ENCODE assay signal across 23 mouse cellular contexts in genomic region chr2:44804497-44804896, GRCm38 (mm10).
A peak's percentile ranks its signal among the peaks of the same experiment; 100 is the strongest.
DNase-seq lines count a peak whose midpoint lies in the region; ATAC-seq lines count a peak whose summit lies in the region.
"Had no signal": no experiment of that assay in that cellular context is flagged by ENCODE, and none has a peak within 500 bp of the region (broad histone marks: within the 10 kb centered on the region; RNA-seq: fewer than 3 reads in every experiment).

No protein-coding gene starts in this region.

- H3K27ac ChIP-seq in embryonic facial prominence, embryonic 11.5 days (replicated peaks; ENCODE audit: low read depth, low read length) = no peak overlapping the region
- no peak overlapping the region for H3K27ac ChIP-seq in embryonic facial prominence, embryonic 10.5 days (replicated peaks)
- H3K27ac ChIP-seq: forebrain, embryonic 10.5 days; limb, embryonic 12.5 days; liver, embryonic 13.5 days; lung, embryonic 15.5 days; midbrain, embryonic 10.5 days; neural tube, embryonic 13.5 days; stomach, postnatal 0 days had no signal

- WGBS in embryonic facial prominence, embryonic 11.5 days = 56% methylated on average over 6 of the region's 6 CpGs
- WGBS in embryonic facial prominence, embryonic 10.5 days = 73% methylated on average over 6 of the region's 6 CpGs

- H3K9ac ChIP-seq in embryonic facial prominence, embryonic 11.5 days (replicated peaks; ENCODE audit: low read length) = no peak overlapping the region
- H3K9ac ChIP-seq: forebrain, postnatal 0 days; limb, embryonic 12.5 days; liver, embryonic 13.5 days; lung, embryonic 15.5 days; neural tube, embryonic 13.5 days had no signal

- ATAC-seq in embryonic facial prominence, embryonic 11.5 days (replicated peaks; ENCODE audit: insufficient number of reproducible peaks, low FRiP score, low TSS enrichment, low read depth) = 0 out of 2 replicates have a peak, but pooled peaks have one; percentile 18
- ATAC-seq: forebrain, postnatal 0 days; Patski had no signal

- H3K4me3 ChIP-seq in embryonic facial prominence, embryonic 11.5 days (ENCODE audit: low read depth, low read length) = no peak overlapping the region
- H3K4me3 ChIP-seq in embryonic facial prominence, embryonic 10.5 days = no peak overlapping the region
- H3K4me3 ChIP-seq: forebrain, embryonic 10.5 days; limb, embryonic 12.5 days; liver, embryonic 13.5 days; lung, embryonic 15.5 days; midbrain, embryonic 10.5 days; neural tube, embryonic 13.5 days had no signal

- H3K4me1 ChIP-seq in embryonic facial prominence, embryonic 11.5 days (ENCODE audit: control insufficient read depth, insufficient read depth, low read length) = no peaks in the 10 kb centered on the region
- H3K4me1 ChIP-seq in embryonic facial prominence, embryonic 10.5 days = no peaks in the 10 kb centered on the region
- H3K4me1 ChIP-seq: forebrain, embryonic 10.5 days; limb, embryonic 12.5 days; liver, embryonic 13.5 days; lung, embryonic 15.5 days; midbrain, embryonic 10.5 days; neural tube, embryonic 13.5 days had no signal

- H3K9me3 ChIP-seq in embryonic facial prominence, embryonic 11.5 days (replicated peaks; ENCODE audit: control insufficient read depth, low read length) = no peaks in the 10 kb centered on the region
- H3K9me3 ChIP-seq in embryonic facial prominence, embryonic 10.5 days = no peaks in the 10 kb centered on the region
- H3K9me3 ChIP-seq: forebrain, embryonic 10.5 days; limb, embryonic 12.5 days; liver, embryonic 13.5 days; lung, embryonic 15.5 days; midbrain, embryonic 10.5 days; neural tube, embryonic 13.5 days had no signal

- no peaks in the 10 kb centered on the region for H3K36me3 ChIP-seq in embryonic facial prominence, embryonic 11.5 days (replicated peaks; ENCODE audit: control insufficient read depth, insufficient read depth, low read depth, low read length)
- H3K36me3 ChIP-seq in embryonic facial prominence, embryonic 10.5 days (replicated peaks) = no peaks in the 10 kb centered on the region
- no peaks in the 10 kb centered on the region for H3K36me3 ChIP-seq in splenic B cell, adult 2 months (ENCODE audit: control insufficient read depth, insufficient read depth, low read length, poor library complexity, severe bottlenecking)
- H3K36me3 ChIP-seq: forebrain, embryonic 10.5 days; limb, embryonic 12.5 days; liver, embryonic 13.5 days; lung, embryonic 15.5 days; midbrain, embryonic 10.5 days; neural tube, embryonic 13.5 days had no signal

- DNase-seq in embryonic facial prominence, embryonic 11.5 days (ENCODE audit: low spot score) = peak; percentile 64
- DNase-seq in embryonic facial prominence, embryonic 10.5 days (ENCODE audit: low spot score) = no peak
- peak; percentile 7 for DNase-seq in thymus, postnatal 25 days
- no peak for DNase-seq in thymus, postnatal 36 days
- DNase-seq in induced T-regulatory cell, adult 2 months (ENCODE audit: low read depth) = peak; percentile 51
- peak; percentile 74 for DNase-seq in splenic B cell, adult 2 months (ENCODE audit: low read depth, low spot score)
- no peak for DNase-seq in layer of hippocampus, postnatal 36 days
- DNase-seq in MN1 (ENCODE audit: low spot score) = no peak
- DNase-seq: adrenal gland, postnatal 25 days; cerebellum, adult 2 months; forebrain, postnatal 0 days; kidney, adult 9 months; kidney, postnatal 25 days; liver, embryonic 13.5 days; lung, postnatal 4 days; spleen, adult 18-20 months had no signal

- H3K27me3 ChIP-seq in embryonic facial prominence, embryonic 11.5 days (ENCODE audit: control insufficient read depth, insufficient read depth, low read length) = no peaks in the 10 kb centered on the region
- no peaks in the 10 kb centered on the region for H3K27me3 ChIP-seq in embryonic facial prominence, embryonic 10.5 days (replicated peaks; ENCODE audit: low read depth, poor library complexity, severe bottlenecking)
- H3K27me3 ChIP-seq in splenic B cell, adult 2 months (ENCODE audit: control insufficient read depth, insufficient read depth, low read length, poor library complexity, severe bottlenecking) = no peaks in the 10 kb centered on the region
- H3K27me3 ChIP-seq: limb, embryonic 12.5 days; liver, embryonic 13.5 days; lung, embryonic 15.5 days; neural tube, embryonic 13.5 days; Patski had no signal

- no peak overlapping the region for H3K4me2 ChIP-seq in embryonic facial prominence, embryonic 11.5 days (ENCODE audit: low read depth, low read length)
- H3K4me2 ChIP-seq: limb, embryonic 12.5 days; liver, embryonic 13.5 days; lung, embryonic 15.5 days; neural tube, embryonic 13.5 days had no signal

Comparison
In these comparisons a context has a peak if more than half of its experiments do, and no peak if none do; other contexts are left out.
1. DNase-seq: peak in embryonic facial prominence, embryonic 11.5 days (single experiment), thymus, postnatal 25 days (single experiment), induced T-regulatory cell, adult 2 months (single experiment) and splenic B cell, adult 2 months (single experiment); none in embryonic facial prominence, embryonic 10.5 days (single experiment), thymus, postnatal 36 days (0 of 2), layer of hippocampus, postnatal 36 days (0 of 2) and MN1 (single experiment).